Mouse (Mus musculus): ENCODE data around the gene Il34.
"Not testable (repeated sequence)": the region's sequence is repeated elsewhere in the genome, so short reads cannot be mapped to it uniquely, and the experiment has no call there.

Gene Il34

GRCm38 (mm10) chr8:110809831-110810230 lies 4.1 kb upstream of the Il34 start:
- DNase-seq = no peak

GRCm38 (mm10) chr8:110808495-110809472 lies 3.1 kb upstream of the Il34 start:
- DNase-seq = peak; percentile 57

DNA sequence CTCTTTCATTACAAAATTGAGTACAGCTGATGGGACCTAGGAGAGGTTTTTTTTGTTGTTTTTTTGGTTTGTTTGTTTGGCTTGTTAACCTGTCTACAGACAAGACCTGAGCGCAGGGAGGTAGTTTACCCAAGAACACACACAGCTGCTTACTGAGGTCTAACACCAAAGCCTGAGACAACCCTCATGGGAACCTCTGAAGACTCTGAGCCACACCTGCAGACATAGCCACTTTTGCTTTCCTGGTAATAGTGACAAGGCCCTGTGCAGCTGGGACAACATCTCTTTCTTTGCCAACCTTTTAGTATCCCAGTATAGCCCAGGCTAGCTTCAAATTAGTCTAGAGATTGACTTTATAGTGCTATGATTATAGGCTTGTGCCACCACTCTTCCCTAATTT lies 422 bp upstream of the Il34 start:
- DNase-seq = no peak

- no peak for DNase-seq
These were observed 754 bp downstream of the Il34 start for GRCm38 (mm10) chr8:110804825-110805514.

DNA sequence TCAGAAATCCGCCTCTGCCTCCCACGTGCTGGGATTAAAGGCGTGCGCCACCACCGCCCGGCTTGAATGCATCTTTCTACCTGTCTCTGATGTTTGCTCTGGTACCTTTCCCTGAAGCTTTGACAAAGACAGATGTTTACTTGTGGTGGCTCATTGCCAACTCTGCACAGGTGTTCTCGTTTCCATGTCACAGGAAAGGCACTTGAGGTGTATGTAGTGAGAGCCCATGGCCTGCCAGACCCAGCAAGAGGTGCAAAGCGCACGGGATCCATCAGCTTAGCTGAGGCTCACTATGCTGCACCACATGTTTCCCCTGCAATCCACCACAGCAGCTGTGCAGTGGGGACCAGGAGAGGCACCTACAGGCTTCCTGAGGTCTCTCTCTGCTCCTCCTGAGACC lies 1.9 kb downstream of the Il34 start:
- no peak for DNase-seq

DNA sequence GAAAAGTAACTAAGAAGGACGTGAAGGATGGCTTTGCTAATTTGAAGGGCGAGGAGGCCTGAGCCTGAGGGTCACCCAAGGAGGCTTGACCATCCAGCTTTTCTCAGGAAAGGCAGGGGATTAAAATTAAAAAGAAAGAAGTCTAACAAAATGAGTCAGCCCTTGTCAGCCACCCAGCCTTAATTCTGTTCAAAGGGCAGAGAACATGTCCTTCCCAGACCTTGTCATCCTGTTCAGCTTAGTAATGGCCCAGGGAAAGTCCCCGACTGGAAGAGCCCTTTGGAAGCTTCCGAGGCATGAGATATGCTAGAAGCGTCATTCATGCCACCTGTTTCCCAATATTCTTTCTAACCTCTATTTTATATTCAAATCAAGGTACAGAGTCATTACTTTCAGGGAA lies 2.7 kb downstream of the Il34 start:
- DNase-seq = no peak

DNA sequence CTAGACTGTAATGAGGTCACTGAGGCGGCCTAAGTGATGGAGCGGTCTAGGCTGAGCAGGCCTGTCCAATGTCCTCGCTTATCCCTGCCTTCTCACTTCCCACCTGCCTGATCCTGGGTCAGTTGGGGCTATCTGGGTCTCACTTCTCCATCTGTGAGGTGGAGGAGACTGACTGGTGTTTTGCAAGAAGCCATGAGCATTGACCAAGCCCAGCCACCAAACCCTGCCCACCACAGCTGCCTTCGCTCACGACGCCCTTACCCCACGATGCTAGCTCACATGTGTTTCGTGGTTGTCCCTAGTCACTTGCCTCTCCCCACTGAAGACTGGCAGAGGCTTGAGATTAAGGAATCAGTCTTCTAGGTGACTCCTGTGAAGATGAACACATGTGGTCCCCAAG lies 8.6 kb downstream of the Il34 start:
- DNase-seq = no peak

DNA sequence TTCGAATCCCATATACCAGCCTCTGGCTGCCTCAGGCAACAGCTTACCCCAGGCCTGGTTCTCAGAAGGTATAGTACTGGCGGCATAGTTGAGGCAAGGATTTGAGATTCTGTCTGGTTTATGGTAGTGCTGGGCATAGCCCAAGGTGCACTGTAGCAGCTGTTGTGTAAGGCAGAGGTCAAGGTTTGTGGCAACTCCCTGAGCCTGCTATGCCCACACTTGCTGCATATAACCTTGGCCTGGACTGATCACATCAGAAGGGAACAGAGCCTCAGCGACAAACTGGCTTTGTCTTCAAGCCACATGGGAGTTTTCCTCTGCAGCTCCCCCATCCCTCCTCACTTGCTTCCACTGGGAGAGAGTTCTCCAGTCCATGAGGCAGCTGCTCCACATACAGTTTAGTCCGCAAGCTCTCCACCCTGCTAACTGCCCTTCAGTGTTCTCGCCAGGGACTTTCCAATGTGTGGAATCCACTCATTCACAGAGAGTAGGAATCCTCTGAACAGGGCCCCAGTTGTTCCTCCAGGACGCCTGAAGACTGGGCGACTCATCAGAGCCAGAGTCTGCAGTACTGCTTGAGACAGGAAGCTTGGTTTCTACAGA lies 11.3 kb downstream of the Il34 start:
- no peak for DNase-seq

DNA sequence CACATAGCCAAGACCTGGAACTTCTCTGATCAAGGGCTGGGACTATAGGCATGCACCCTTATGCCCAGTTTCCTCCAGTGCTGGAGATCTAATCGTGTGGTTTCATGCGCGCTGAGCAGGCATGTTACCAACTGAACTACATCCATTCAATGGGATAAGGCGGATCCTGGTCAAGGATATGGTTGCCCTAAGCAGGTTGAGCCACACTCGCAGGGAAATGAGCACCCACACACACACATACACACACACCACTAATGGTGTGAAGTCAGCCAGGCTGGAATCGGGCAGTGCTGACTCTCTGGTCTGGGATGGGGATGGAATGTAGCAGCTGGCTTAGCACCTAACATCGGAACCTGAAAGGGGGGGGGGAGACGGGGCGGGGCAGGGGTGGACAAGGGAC lies 11.8 kb downstream of the Il34 start:
- DNase-seq = no peak

- DNase-seq = no peak
These were observed 12.2 kb downstream of the Il34 start for GRCm38 (mm10) chr8:110793511-110793910.

DNA sequence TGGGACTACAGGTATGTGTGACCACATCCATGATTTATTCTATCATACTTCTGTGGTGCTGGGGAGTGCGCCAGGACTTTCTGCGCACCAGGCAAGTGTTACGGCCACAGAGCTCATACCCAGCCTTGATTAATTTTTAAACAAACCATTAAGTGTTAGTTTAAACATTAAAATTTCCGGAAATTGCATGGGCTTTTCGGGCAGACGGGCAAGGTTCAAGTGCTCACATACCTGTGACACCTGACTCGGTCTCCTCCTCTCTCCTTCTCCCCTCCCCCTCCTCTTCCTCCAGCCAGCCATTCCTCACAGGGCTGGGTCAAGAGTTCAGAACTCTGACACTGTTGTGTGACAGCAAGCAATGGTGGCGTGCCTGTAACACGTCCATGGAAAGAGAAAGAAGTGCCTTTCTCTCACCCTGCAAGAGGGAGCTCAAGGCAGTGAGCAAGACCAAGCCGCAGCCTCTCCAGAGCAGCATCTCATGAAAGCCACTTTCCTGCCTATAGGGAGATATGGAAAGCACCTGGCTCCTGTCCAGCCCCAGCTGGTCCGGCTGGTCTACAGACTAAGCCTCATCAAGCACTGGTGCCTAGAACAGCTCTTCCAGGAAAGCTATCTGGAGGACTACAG lies 13.0 kb downstream of the Il34 start:
- no peak for DNase-seq

DNA sequence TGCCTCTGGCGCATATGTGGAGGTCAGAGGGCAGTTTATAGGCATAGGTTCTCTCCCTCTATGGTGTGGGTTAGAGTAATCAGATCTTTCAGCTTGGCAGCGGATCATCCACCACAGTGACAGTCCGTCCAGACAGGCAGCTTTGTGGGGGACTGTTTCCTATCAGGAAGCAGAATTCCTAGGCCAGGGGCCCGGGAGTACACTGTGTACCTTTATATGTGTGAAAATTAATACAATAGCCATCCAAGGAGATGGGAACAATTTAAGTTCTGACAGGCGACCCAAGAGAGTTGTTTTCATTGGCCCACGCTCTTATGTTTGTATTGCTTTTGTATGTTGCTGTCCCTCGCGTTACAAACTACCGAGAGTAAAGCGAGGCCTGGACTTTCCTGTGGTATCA lies 14.6 kb downstream of the Il34 start:
- DNase-seq = no peak

DNA sequence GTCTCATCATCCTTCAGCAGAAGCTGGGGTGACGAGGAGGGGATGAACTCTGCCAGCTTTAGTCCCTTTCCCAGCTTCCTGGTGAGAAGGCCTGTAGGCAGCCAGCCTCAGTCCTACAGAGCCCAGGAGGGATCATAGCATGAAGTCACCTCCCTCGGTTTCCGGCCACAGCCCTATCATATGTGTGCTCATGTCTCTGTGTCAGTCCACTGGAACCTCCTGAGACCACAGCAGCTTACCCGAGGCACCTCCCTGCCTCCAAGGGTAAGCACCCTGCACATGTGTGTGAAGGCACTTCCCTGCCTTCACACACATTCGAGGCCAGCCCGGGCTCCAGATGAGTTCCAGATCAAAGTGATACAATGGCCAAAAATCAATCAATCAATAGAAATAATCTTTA lies 15.5 kb downstream of the Il34 start:
- DNase-seq = no peak

DNA sequence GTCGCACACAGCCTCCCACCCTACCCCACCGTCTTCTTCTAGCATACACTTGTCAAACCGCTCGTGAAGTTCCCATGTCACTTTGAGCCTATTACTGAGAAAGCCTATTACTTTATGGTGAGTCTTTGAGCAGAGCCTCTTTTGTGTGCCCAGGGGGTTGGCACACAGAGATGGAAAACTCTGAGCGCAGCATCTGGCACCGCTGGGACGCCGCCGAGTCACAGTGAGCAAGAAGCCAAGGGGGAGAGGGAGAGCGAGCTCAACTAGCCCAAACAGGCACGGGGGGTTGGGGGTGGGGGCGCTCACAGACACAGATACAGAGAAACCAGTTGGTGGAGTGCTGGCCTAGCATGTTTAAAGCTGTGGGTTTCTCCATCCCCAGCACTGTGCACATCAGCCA lies 16.2 kb downstream of the Il34 start:
- DNase-seq = no peak

DNA sequence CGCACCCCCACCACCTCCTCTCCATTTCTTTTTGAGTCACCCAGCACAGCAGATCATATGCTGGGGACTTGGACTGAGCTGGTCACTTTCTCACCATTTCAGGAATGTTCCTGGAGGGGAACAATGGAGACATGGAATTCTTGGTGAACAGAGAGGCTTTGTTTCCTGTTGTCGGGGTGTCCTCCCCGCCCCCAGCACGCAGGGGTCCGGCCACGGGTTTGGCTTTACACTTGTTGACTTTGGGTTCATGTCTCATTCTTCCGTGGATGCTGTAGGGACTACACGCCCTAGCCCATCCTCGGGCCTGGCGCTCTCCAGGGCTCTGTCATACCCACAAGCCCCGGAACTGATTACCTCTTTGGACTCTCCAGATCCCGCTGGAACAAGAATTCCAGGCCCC lies 16.7 kb downstream of the Il34 start:
- DNase-seq = no peak

DNA sequence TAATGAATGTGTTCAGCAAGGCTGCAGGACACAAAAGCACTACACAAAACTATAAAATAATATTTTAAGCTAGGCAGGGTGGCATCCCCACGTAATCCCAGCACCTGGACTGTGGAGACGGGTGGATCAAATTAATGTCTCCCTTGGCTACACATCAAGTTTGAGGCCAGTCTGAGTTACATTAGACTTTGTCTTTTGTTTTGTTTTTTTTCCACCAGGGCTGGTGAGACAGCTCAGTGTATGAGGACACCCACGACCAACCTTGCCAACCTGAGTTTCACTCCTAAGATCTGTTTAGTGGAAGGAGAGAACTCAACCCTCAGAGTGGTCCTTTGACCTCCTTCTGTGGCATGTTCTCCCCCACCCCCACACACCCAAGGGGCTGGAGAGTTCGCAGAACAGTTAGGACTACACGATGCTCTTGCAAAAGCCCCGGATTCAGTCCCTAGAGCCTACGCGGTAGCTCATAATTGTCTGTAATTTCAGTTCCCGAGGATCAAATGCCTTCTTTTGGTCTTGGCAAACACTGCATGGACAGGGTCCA lies 18.2 kb downstream of the Il34 start:
- DNase-seq = no peak

DNA sequence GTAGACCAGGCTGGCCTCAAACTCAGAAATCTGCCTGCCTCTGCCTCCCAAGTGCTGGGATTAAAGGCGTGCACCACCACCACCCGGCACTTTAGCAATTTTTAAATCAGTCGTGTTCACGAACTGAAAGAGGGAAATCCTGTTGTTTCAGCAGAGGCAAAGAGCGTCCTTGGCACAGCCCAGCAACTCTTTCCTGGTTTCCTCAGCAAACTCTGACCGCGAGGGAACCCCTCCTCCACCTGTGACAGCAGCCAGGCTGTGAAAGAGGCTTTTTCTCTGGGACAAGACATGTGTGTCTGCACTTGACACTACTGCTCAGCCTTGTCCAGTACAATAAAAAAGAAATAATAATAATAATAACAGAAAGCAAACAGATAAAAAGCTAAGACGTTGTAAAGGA lies 18.8 kb downstream of the Il34 start:
- no peak for DNase-seq

- DNase-seq = not testable (repeated sequence)
These were observed 19.2 kb downstream of the Il34 start for GRCm38 (mm10) chr8:110786501-110786900.

DNA sequence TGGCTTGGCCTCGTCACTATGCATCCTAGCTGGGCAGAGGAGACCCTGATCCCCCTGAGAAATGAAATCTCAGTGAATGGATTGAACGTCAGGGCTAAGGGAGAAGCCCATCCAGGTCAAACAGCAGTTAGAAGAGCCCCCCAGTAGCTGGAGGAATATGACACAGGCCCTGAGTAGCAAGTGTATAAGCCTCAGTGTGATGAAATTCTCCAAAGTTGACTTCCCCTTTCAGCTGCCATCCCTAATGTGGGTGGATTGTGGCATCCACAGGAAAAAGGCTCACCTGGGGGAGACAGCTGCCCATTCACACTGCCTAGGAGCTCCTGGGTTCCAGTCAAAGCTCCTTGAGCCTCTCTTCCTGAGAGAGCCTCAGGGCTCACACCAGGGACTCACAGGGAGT lies 20.4 kb downstream of the Il34 start:
- DNase-seq = no peak

GRCm38 (mm10) chr8:110779924-110780718 lies 25.6 kb downstream of the Il34 start:
- DNase-seq = no peak

DNA sequence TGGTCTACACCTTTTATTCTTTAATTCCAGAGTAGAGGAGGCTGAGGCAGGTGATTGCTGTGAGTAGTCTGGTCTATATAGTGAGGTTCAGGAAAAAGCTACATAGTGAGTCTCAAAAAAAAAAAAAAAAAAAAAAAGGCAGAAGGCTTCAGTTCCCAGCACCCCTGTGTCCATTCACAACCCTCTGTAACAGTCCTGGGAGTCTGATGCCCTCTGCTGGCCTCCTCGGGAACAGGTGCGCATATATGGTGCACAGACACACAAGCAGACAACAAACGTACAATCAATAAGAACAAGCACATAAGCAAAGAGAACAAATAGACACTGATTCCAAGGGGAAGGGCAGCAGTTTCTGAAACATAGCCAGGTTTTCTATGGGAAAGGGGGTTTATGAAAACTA lies 29.4 kb downstream of the Il34 start:
- no peak for DNase-seq

GRCm38 (mm10) chr8:110775721-110776120 lies 30.0 kb downstream of the Il34 start:
- no peak for DNase-seq
